Mouse (Mus musculus) spleen, postnatal 4 days (tissue): ENCODE measurements around the gene Papss1.

Experiments
- DNase-seq, 2 experiments: peaks; one replicate each; pipeline ENCODE4 v3.0.0; 2022; ENCODE audit warnings: low spot score in 2 of 2

Papss1 gene

GRCm38 (mm10) chr3:131581096-131581495 is 16.5 kb downstream of the Papss1 start:
- no peak for DNase-seq

GRCm38 (mm10) chr3:131586818-131587217 is 22.2 kb downstream of the Papss1 start:
- DNase-seq, result no peak

- DNase-seq, result no peak
Observed at GRCm38 (mm10) chr3:131587959-131588358, 23.4 kb downstream of the Papss1 start.

GRCm38 (mm10) chr3:131593143-131593798 is 28.7 kb downstream of the Papss1 start:
- DNase-seq, result no peak

GRCm38 (mm10) chr3:131594361-131594760 is 29.8 kb downstream of the Papss1 start:
- DNase-seq, result no peak

- no peak for DNase-seq
Observed at GRCm38 (mm10) chr3:131595546-131596245, 31.1 kb downstream of the Papss1 start.

GRCm38 (mm10) chr3:131600726-131601125 is 36.2 kb downstream of the Papss1 start:
- no peak for DNase-seq

- DNase-seq, result no peak
Observed at GRCm38 (mm10) chr3:131601366-131601765, 36.8 kb downstream of the Papss1 start.

- DNase-seq, result no peak
Observed at GRCm38 (mm10) chr3:131602995-131603414, 38.4 kb downstream of the Papss1 start.

- no peak for DNase-seq
Observed at GRCm38 (mm10) chr3:131608112-131608511, 43.5 kb downstream of the Papss1 start.

- no peak for DNase-seq
Observed at GRCm38 (mm10) chr3:131609651-131610050, 45.1 kb downstream of the Papss1 start.

- no peak for DNase-seq
Observed at GRCm38 (mm10) chr3:131610595-131610994, 46.0 kb downstream of the Papss1 start.

GRCm38 (mm10) chr3:131612847-131613246 is 48.3 kb downstream of the Papss1 start:
- DNase-seq, result no peak

- DNase-seq, result no peak
Observed at GRCm38 (mm10) chr3:131614056-131614455, 49.5 kb downstream of the Papss1 start.

GRCm38 (mm10) chr3:131618580-131619338 is 54.2 kb downstream of the Papss1 start:
- DNase-seq, result no peak

GRCm38 (mm10) chr3:131623208-131623607 is 58.6 kb downstream of the Papss1 start:
- DNase-seq, result no peak

GRCm38 (mm10) chr3:131624063-131624462 is 59.5 kb downstream of the Papss1 start:
- no peak for DNase-seq

- no peak for DNase-seq
Observed at GRCm38 (mm10) chr3:131627476-131627875, 62.9 kb downstream of the Papss1 start.

- DNase-seq, result no peak
Observed at GRCm38 (mm10) chr3:131628265-131628664, 63.7 kb downstream of the Papss1 start.

GRCm38 (mm10) chr3:131628931-131629330 is 64.4 kb downstream of the Papss1 start:
- DNase-seq, result no peak

GRCm38 (mm10) chr3:131630407-131631317 is 66.1 kb downstream of the Papss1 start:
- DNase-seq, result no peak
